Mouse (Mus musculus) kidney, embryonic 16.5 days (tissue): ENCODE measurements around the gene Gm10563. TPM values are rescaled to one million over a fixed set of nuclear protein-coding genes. Genes with fewer than 3 reads are reported as not detected.

Experiments
- ATAC-seq: fragments of 200-750 bp; cut with Nextera tagmentation; 2 replicates; pipeline ENCODE4 v1.8.0; 2017; ENCODE audit warnings: moderate TSS enrichment; ENCODE audit not compliant: low FRiP score, low TSS enrichment
- H3K27ac ChIP-seq: fragments of 300-500 bp; sonication (generic); 2 replicates; pipeline ENCODE4 v1.5.1; 2014; ENCODE audit warnings: low read length
- H3K27me3 ChIP-seq: fragments of 300-500 bp; sonication (generic); 2 replicates; pipeline ENCODE4 v1.6.1; 2014; ENCODE audit warnings: low read length, control low read depth, mixed read lengths; ENCODE audit not compliant: insufficient read depth
- H3K36me3 ChIP-seq: fragments of 300-500 bp; sonication (generic); 2 replicates; pipeline ENCODE4 v1.6.1; 2014; ENCODE audit warnings: low read length, control low read depth, mixed read lengths; ENCODE audit not compliant: insufficient read depth
- H3K4me1 ChIP-seq: fragments of 300-500 bp; sonication (generic); 2 replicates; pipeline ENCODE4 v1.6.1; 2014; ENCODE audit warnings: low read length, control low read depth, mixed read lengths; ENCODE audit not compliant: insufficient read depth
- H3K4me2 ChIP-seq: fragments of 300-500 bp; sonication (generic); replicated peaks from 2 replicates; pipeline ENCODE4 v1.6.1; 2014; ENCODE audit warnings: low read depth, low read length
- H3K4me3 ChIP-seq: fragments of 300-500 bp; sonication (generic); 2 replicates; pipeline ENCODE4 v1.5.1; 2014; ENCODE audit warnings: mild to moderate bottlenecking, low read length
- H3K9ac ChIP-seq: fragments of 300-500 bp; sonication (generic); replicated peaks from 2 replicates; pipeline ENCODE4 v1.6.1; 2014; ENCODE audit warnings: low read length
- H3K9me3 ChIP-seq: fragments of 300-500 bp; sonication (generic); 2 replicates; pipeline ENCODE4 v1.6.1; 2016; ENCODE audit warnings: low read length, control low read depth
- WGBS: fragments of 180-500 bp; shearing (Covaris S2); extraction: QIAGEN DNeasy Blood & Tissue Kit; methylation state at CpG from one replicate; pipeline ENCODE4 v1.1.7; 2014; 5-methylcytosine and 5-hydroxymethylcytosine counted together
- polyA plus RNA-seq: library from polyadenylated mRNA; unstranded; fragments of >200 nt; fragmentation: Nextera tagmentation; extraction: Ambion mirVana; gene quantifications from 2 replicates; pipeline ENCODE4 v1.2.1, GENCODE M21; 2015

Gm10563 gene
- polyA plus RNA-seq, 1 experiment from 2014 or later: not detected

- WGBS: under 1% methylated on average over 64 of the region's 65 CpGs
- peak; percentile 98 for ATAC-seq
These were observed 43.9 kb downstream of the Gm10563 start, which contains the start of gene Slc35e2 for GRCm38 (mm10) chr4:155601091-155601996. Slc35e2 (plus strand) TSS chr4:155601416.

DNA sequence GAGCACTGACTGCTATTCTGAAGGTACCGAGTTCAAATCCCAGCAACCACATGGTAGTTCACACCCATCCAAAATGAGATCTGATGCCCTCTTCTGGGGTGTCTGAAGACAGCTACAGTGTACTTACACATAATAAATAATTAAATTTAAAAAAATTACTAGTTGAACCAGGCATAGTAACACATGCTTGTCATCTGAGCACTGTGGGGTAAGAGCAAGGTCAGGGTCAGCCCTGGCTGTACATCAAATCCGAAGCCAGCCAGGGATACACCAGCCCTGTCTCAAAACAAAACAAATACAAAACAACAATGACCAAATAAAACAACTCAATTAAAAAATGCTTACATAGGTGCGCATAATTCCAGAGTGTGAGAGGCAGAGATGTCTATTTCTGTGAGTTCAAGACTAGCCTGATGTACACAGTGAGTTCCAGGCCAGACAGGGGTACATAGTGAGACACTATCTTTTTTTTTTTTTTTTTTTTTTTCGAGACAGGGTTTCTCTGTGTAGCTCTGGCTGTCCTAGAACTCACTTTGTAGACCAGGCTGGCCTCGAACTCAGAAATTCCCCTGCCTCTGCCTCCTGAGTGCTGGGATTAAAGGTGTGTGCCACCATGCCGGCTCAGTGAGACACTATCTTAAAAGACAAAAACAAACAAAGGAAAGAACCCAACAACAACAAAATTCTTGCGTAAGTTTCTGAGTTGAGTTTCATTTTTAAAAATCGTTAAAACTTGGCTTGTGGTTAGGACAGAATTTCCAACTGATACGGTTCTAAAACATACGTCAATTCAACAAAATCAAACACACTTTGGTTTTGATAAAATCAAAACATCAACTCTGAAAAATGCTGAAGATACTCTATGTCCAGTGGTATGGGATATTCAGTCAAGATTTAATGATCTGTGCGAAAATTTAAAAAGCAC is 45.0 kb downstream of the Gm10563 start:
- H3K27ac ChIP-seq: peak overlapping the region; percentile 99

More at GRCm38 (mm10) chr4:155601091-155601996, 43.9 kb downstream of the Gm10563 start, which contains the start of gene Slc35e2:
- Histone ChIP-seq H3K9ac (peak within 1 kb of the TSS; percentile 94), H3K9me3 (no peaks in the 10 kb centered on the region), H3K4me3 (peak within 1 kb of the TSS; percentile 69), H3K36me3 (0 out of 2 replicates have a peak, but pooled peaks cover 2% of the 10 kb centered on the region), H3K4me1 (peaks cover 12% of the 10 kb centered on the region), H3K27ac (peak within 1 kb of the TSS; percentile 99), H3K27me3 (no peaks in the 10 kb centered on the region), H3K4me2 (peak within 1 kb of the TSS; percentile 95)

GRCm38 (mm10) chr4:155598536-155598935 is 46.7 kb downstream of the Gm10563 start:
- Histone ChIP-seq H3K27ac (no peak overlapping the region), H3K9me3 (no peaks in the 10 kb centered on the region), H3K36me3 (0 out of 2 replicates have a peak, but pooled peaks cover 2% of the 10 kb centered on the region), H3K9ac (no peak overlapping the region), H3K4me1 (peaks cover 12% of the 10 kb centered on the region), H3K27me3 (no peaks in the 10 kb centered on the region), H3K4me2 (no peak overlapping the region), H3K4me3 (no peak overlapping the region)
- 16% methylated on average over 20 of the region's 20 CpGs for WGBS
- no peak for ATAC-seq

More for the DNA sequence above, 45.0 kb downstream of the Gm10563 start:
- Histone ChIP-seq H3K4me2 (peak overlapping the region; percentile 95), H3K4me1 (peaks cover 12% of the 10 kb centered on the region), H3K27me3 (no peaks in the 10 kb centered on the region), H3K4me3 (peak overlapping the region; percentile 69), H3K36me3 (0 out of 2 replicates have a peak, but pooled peaks cover 2% of the 10 kb centered on the region), H3K9me3 (no peaks in the 10 kb centered on the region), H3K9ac (peak overlapping the region; percentile 94)
- no peak for ATAC-seq
- 86% methylated on average over 10 of the region's 11 CpGs for WGBS

GRCm38 (mm10) chr4:155596606-155597005 is 48.6 kb downstream of the Gm10563 start:
- Histone ChIP-seq H3K4me3 (no peak overlapping the region), H3K9me3 (no peaks in the 10 kb centered on the region), H3K4me2 (no peak overlapping the region), H3K9ac (no peak overlapping the region), H3K27me3 (no peaks in the 10 kb centered on the region), H3K27ac (no peak overlapping the region), H3K4me1 (peaks cover 6% of the 10 kb centered on the region; the same call in 1 of the 2 replicates), H3K36me3 (no peaks in the 10 kb centered on the region)
- no peak for ATAC-seq
- WGBS: 69% methylated on average over 5 of the region's 5 CpGs

- Histone ChIP-seq H3K4me1 (peaks cover 5% of the 10 kb centered on the region; the same call in 1 of the 2 replicates), H3K9me3 (no peaks in the 10 kb centered on the region), H3K36me3 (no peaks in the 10 kb centered on the region), H3K4me3 (no peak overlapping the region), H3K27me3 (no peaks in the 10 kb centered on the region), H3K4me2 (no peak overlapping the region), H3K9ac (no peak overlapping the region), H3K27ac (no peak overlapping the region)
- 70% methylated on average over 3 of the region's 3 CpGs for WGBS
- no peak for ATAC-seq
These were observed 49.4 kb downstream of the Gm10563 start for GRCm38 (mm10) chr4:155595777-155596176.

GRCm38 (mm10) chr4:155593780-155594179 is 51.4 kb downstream of the Gm10563 start:
- ATAC-seq: no peak
- H3K27me3 ChIP-seq: no peaks in the 10 kb centered on the region
- 37% methylated on average over 1 of the region's 1 CpGs for WGBS
- H3K27ac ChIP-seq: no peak overlapping the region
- no peaks in the 10 kb centered on the region for H3K4me1 ChIP-seq
- H3K4me3 ChIP-seq: no peak overlapping the region
- H3K9ac ChIP-seq: no peak overlapping the region
- H3K4me2 ChIP-seq: no peak overlapping the region
- H3K36me3 ChIP-seq: peaks cover 16% of the 10 kb centered on the region
- H3K9me3 ChIP-seq: no peaks in the 10 kb centered on the region

- no peak overlapping the region for H3K4me3 ChIP-seq
- WGBS: 87% methylated on average over 7 of the region's 7 CpGs
These were observed 54.0 kb downstream of the Gm10563 start for GRCm38 (mm10) chr4:155591012-155591719.

DNA sequence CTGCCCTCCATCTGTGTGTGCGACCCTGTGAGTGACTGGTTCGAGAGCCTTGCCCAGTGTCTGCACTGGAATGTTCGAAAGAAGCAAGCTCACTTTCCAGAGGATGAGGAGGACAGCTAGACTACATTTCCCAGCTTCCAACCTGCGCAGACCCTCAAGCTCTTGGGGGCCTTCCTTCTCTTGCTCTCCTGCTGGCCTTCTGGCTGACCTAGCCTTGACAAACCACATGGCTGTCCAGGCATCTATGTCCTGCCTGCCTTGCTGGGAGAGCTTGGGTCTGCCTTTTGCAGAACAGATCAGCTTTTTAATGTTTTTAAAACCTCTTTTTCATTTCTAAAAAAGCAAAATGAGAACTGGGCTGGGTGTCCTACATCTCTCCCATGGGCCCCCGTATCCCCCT is 55.9 kb downstream of the Gm10563 start:
- ATAC-seq: no peak
- Histone ChIP-seq H3K27ac (no peak overlapping the region), H3K4me2 (no peak overlapping the region), H3K4me1 (no peaks in the 10 kb centered on the region), H3K9me3 (no peaks in the 10 kb centered on the region), H3K36me3 (peaks cover 46% of the 10 kb centered on the region), H3K27me3 (no peaks in the 10 kb centered on the region), H3K9ac (no peak overlapping the region), H3K4me3 (no peak overlapping the region)
- 82% methylated on average over 5 of the region's 5 CpGs for WGBS

More at GRCm38 (mm10) chr4:155591012-155591719, 54.0 kb downstream of the Gm10563 start:
- Histone ChIP-seq H3K4me1 (no peaks in the 10 kb centered on the region), H3K27ac (no peak overlapping the region), H3K9me3 (no peaks in the 10 kb centered on the region), H3K27me3 (no peaks in the 10 kb centered on the region), H3K36me3 (peaks cover 28% of the 10 kb centered on the region), H3K4me2 (no peak overlapping the region), H3K9ac (no peak overlapping the region)
- ATAC-seq: no peak
